8 mouse cellular contexts compared by ENCODE assay signal in the genomic region with DNA sequence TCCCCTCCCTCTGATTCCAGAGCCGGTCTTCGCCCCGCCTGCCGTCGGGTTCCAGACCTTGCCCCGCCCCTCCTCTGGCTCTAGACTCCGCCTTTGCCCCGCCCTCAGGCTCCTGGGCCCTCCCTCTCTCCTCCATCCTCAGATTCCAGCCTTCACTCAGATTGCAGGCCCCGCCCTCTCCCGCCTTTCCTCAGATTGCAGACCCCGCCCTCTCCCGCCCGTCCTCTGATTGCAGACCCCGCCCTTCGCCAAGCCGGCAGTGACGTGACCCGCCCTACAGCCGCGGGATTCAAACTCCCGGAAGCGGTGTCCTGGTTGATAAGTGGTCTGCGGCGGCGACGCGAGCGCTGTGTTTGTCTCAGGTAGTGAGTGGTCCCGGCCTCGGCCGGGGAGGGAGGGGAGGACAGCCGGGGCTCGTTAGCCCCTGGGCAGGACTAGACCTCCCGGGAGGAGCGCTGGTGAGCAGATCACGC. TPM values are rescaled to one million over a fixed set of nuclear protein-coding genes. Genes with fewer than 3 reads are reported as not detected.
DNase-seq lines count a peak whose midpoint lies in the region; ATAC-seq lines count a peak whose summit lies in the region.

TSS of gene Cep55 (plus strand) at position 292 of the 473 bp plus-strand sequence.

- under 1% methylated on average over 36 of the region's 36 CpGs for WGBS in hindbrain, embryonic 15.5 days

- no peaks in the 10 kb centered on the region for H3K9me3 ChIP-seq in hindbrain, embryonic 15.5 days

- H3K4me1 ChIP-seq in hindbrain, embryonic 15.5 days (replicated peaks) = peaks cover 19% of the 10 kb centered on the region

- peak within 1 kb of the TSS; percentile 85 for H3K4me3 ChIP-seq in hindbrain, embryonic 15.5 days

- H3K9ac ChIP-seq in hindbrain, embryonic 15.5 days = peak within 1 kb of the TSS; percentile 45

- peak; percentile 98 for DNase-seq in R1 (ENCODE audit: low read depth, low spot score)
- peak; percentile 93 to 98 for DNase-seq in cerebellum, postnatal 25 days
- peak; percentile 89 to 90 for DNase-seq in frontal cortex, postnatal 36 days (ENCODE audit: low spot score in 2 of 2)
- DNase-seq in left cerebral cortex, adult 18-20 months (ENCODE audit: low spot score in 2 of 2) = peak; percentile 91 to 93
- peak; percentile 92 for DNase-seq in right cerebral cortex, adult 2 months (ENCODE audit: low spot score in 2 of 2)
- peak; percentile 98 for DNase-seq in urinary bladder, postnatal 14 days (ENCODE audit: low spot score)

- peak; percentile 98 for ATAC-seq in hindbrain, embryonic 15.5 days (ENCODE audit: low FRiP score, low read depth)
- ATAC-seq in megakaryocyte, adult 5-6 weeks (ENCODE audit: poor library complexity, severe bottlenecking) = peak; percentile 92

- peak within 1 kb of the TSS; percentile 67; the same call in 1 of the 2 replicates for H3K27ac ChIP-seq in hindbrain, embryonic 15.5 days (replicated peaks)

- H3K4me2 ChIP-seq in hindbrain, embryonic 15.5 days = peak within 1 kb of the TSS; percentile 97

- no peaks in the 10 kb centered on the region for H3K27me3 ChIP-seq in hindbrain, embryonic 15.5 days

- H3K36me3 ChIP-seq in hindbrain, embryonic 15.5 days = no peaks in the 10 kb centered on the region

RNA-seq across cellular contexts. Expression of gene Cep55, which starts in this region (rescaled TPM):
- 6.3 and 6.4 TPM in 2 replicates for polyA plus RNA-seq in hindbrain, embryonic 15.5 days (2015; fragmentation: Nextera tagmentation; extraction: Ambion mirVana)
- total RNA-seq in left cerebral cortex, adult 18-20 months (2021) = not detected
- total RNA-seq in megakaryocyte, adult 5-6 weeks (2015) = 50.9 and 59.7 TPM in 2 replicates
- total RNA-seq in megakaryocyte, adult 5-6 weeks (2017) = 68.9 and 80.2 TPM in 2 replicates

Comparison
In these comparisons a context has a peak if more than half of its experiments do, and no peak if none do; other contexts are left out.
1. Peak in every context shown above with its lines: DNase-seq, ATAC-seq, H3K4me3 ChIP-seq and H3K27ac ChIP-seq.
2. RNA of gene Cep55 (total RNA-seq): 50.9 to 80.2 TPM in megakaryocyte, adult 5-6 weeks; not detected in left cerebral cortex, adult 18-20 months; every median in the first group is over 10 times any median in the second.
3. Peak in DNase-seq in left cerebral cortex, adult 18-20 months; RNA of the gene not detected or under 1 TPM.